Mouse (Mus musculus) embryonic fibroblast, embryonic 13.5 days (primary cell): ENCODE results near the gene a. TPM values are rescaled to one million over a fixed set of nuclear protein-coding genes. Genes with fewer than 3 reads are reported as not detected.

Source experiments
- H3K27ac ChIP-seq: 2 replicates; pipeline ENCODE4 v1.5.1; 2012; ENCODE audit warnings: low read length, control low read depth, inconsistent platforms; ENCODE audit not compliant: insufficient read depth
- H3K4me1 ChIP-seq: 2 replicates; pipeline ENCODE4 v1.6.1; 2011; ENCODE audit warnings: low read length; ENCODE audit not compliant: control insufficient read depth, insufficient read depth
- H3K4me3 ChIP-seq: 2 replicates; pipeline ENCODE4 v1.5.1; 2011; ENCODE audit warnings: mild to moderate bottlenecking, control low read depth, low read length; ENCODE audit not compliant: insufficient read depth
- CTCF ChIP-seq: IDR thresholded peaks from 2 replicates; pipeline ENCODE4 v1.5.1; 2011; ENCODE audit warnings: mild to moderate bottlenecking, control low read depth, low read length, moderate library complexity, borderline replicate concordance; ENCODE audit not compliant: insufficient read depth
- POLR2A ChIP-seq: IDR thresholded peaks from 2 replicates; pipeline ENCODE4 v1.6.1; 2011; ENCODE audit warnings: low read depth, mild to moderate bottlenecking, control low read depth, low read length, moderate library complexity
- polyA plus RNA-seq: library from polyadenylated mRNA; stranded (reverse); fragments of >200 nt; gene quantifications from 2 replicates; pipeline ENCODE4 v1.2.4, GENCODE M21; 2011; ENCODE audit warnings: low read depth; ENCODE audit not compliant: missing spikeins, insufficient read length

Gene a
- polyA plus RNA-seq, 1 experiment = not detected

- peaks cover 10% of the 10 kb centered on the region for H3K4me1 ChIP-seq
- H3K27ac ChIP-seq = no peak overlapping the region
- no peak for TF ChIP-seq CTCF
- no peak overlapping the region for H3K4me3 ChIP-seq
Measured at GRCm38 (mm10) chr2:154782361-154782760, 8.8 kb upstream of the a start.

GRCm38 (mm10) chr2:154782856-154783650 lies 8.1 kb upstream of the a start:
- H3K4me1 ChIP-seq = peaks cover 10% of the 10 kb centered on the region
- H3K27ac ChIP-seq = no peak overlapping the region
- no peak overlapping the region for H3K4me3 ChIP-seq
- TF ChIP-seq POLR2A (no peak), CTCF (no peak)

GRCm38 (mm10) chr2:154785284-154785683 lies 5.9 kb upstream of the a start:
- TF ChIP-seq CTCF (no peak), POLR2A (no peak)
- Histone ChIP-seq H3K4me3 (no peak overlapping the region), H3K4me1 (peaks cover 10% of the 10 kb centered on the region), H3K27ac (no peak overlapping the region; the same call in 1 of the 2 replicates)

GRCm38 (mm10) chr2:154786187-154786586 lies 5.0 kb upstream of the a start:
- TF ChIP-seq CTCF (no peak), POLR2A (no peak)
- Histone ChIP-seq H3K27ac (no peak overlapping the region), H3K4me1 (peaks cover 10% of the 10 kb centered on the region), H3K4me3 (no peak overlapping the region)

GRCm38 (mm10) chr2:154786776-154787175 lies 4.4 kb upstream of the a start:
- TF ChIP-seq POLR2A = no peak
- TF ChIP-seq CTCF = no peak
- Histone ChIP-seq H3K27ac (no peak overlapping the region), H3K4me1 (peaks cover 10% of the 10 kb centered on the region), H3K4me3 (no peak overlapping the region)

GRCm38 (mm10) chr2:154789381-154789780 lies 1.8 kb upstream of the a start:
- H3K27ac ChIP-seq = no peak overlapping the region
- H3K4me3 ChIP-seq = no peak overlapping the region
- H3K4me1 ChIP-seq = peaks cover 12% of the 10 kb centered on the region
- TF ChIP-seq POLR2A (no peak), CTCF (no peak)

GRCm38 (mm10) chr2:154789977-154790655 lies 1.1 kb upstream of the a start:
- H3K4me3 ChIP-seq = peak overlapping the region; percentile 11; the same call in 1 of the 2 replicates
- peak overlapping the region; percentile 51 for H3K27ac ChIP-seq
- peaks cover 9% of the 10 kb centered on the region for H3K4me1 ChIP-seq
- TF ChIP-seq CTCF (no peak), POLR2A (peak; percentile 69)

- no peak for TF ChIP-seq POLR2A
- no peak for TF ChIP-seq CTCF
- peak overlapping the region; percentile 100 for H3K4me3 ChIP-seq
- peak overlapping the region; percentile 97 for H3K27ac ChIP-seq
- peaks cover 5% of the 10 kb centered on the region for H3K4me1 ChIP-seq
Measured at GRCm38 (mm10) chr2:154791661-154792642, 750 bp downstream of the a start.

- Histone ChIP-seq H3K4me3 (no peak overlapping the region), H3K27ac (0 out of 2 replicates have a peak overlapping the region, but pooled peaks have one; percentile 18), H3K4me1 (peaks cover 7% of the 10 kb centered on the region)
- TF ChIP-seq CTCF = no peak
- no peak for TF ChIP-seq POLR2A
Measured at GRCm38 (mm10) chr2:154803372-154803771, 12.2 kb downstream of the a start.
